Mouse (Mus musculus) heart, adult 2 months (tissue): ENCODE measurements around the gene Mrps15.

Source experiments
- CTCF ChIP-seq: fragments of 200-600 bp; IDR thresholded peaks from 2 replicates; pipeline ENCODE4 v1.8.1; 2022; ENCODE audit warnings: antibody characterized with exemption, mild to moderate bottlenecking, moderate library complexity
- EP300 ChIP-seq: fragments of 200-500 bp; IDR thresholded peaks from 2 replicates; pipeline ENCODE4 v1.6.1; 2011; ENCODE audit warnings: low read depth, low read length, control low read depth; ENCODE audit not compliant: insufficient read depth

GRCm38 (mm10) chr4:126079266-126079665, 32.5 kb downstream of the Mrps15 start:
- TF ChIP-seq CTCF: no peak
- TF ChIP-seq EP300: no peak
